Mouse (Mus musculus): ENCODE measurements around the gene Tbc1d10b. TPM values are rescaled to one million over a fixed set of nuclear protein-coding genes. Genes with fewer than 3 reads are reported as not detected.
A peak's percentile ranks its signal among the peaks of the same experiment; 100 is the strongest.

Gene Tbc1d10b
- total RNA-seq, 2 experiments from 2014 or later: 90.2 to 97.5 TPM

DNA sequence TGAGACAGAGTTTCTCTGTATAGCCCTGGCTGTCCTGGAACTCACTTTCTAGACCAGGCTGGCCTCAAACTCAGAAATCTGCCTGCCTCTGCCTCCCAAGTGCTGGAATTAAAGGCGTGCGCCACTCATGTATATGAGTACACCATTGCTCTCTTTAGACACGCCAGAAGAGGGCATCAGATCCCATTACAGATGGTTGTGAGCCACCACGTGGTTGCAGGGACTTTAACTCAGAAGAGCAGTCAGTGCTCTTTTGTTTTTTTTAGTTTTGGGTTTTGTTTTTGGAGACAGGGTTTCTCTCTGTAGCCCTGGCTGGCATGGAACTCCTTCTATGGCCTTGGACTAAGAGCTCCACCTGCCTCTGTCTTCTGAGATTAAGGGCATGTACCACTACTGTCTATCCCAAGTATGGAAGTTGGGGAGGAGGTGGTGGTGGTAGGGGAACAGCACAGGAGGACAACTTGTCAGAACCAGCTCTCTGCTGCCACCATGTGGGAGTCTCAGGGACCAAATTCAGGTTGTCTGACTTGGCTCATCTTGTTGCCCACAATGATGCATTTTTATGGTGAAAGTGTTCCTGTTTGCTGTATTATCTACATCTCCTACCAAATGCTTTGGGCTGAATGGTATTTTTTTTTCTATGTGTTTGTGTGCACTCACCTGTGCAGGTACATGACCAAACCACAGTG lies 20.5 kb upstream of the Tbc1d10b start:
- intact Hi-C loops (cut with DNase I): loop anchor here (2.0 kb wide), 1 partner anchor 14 kb away; no protein-coding TSS in a partner anchor
- peak; percentile 62 to 88 for DNase-seq (ENCODE audit: low spot score in 2 of 2)

DNA sequence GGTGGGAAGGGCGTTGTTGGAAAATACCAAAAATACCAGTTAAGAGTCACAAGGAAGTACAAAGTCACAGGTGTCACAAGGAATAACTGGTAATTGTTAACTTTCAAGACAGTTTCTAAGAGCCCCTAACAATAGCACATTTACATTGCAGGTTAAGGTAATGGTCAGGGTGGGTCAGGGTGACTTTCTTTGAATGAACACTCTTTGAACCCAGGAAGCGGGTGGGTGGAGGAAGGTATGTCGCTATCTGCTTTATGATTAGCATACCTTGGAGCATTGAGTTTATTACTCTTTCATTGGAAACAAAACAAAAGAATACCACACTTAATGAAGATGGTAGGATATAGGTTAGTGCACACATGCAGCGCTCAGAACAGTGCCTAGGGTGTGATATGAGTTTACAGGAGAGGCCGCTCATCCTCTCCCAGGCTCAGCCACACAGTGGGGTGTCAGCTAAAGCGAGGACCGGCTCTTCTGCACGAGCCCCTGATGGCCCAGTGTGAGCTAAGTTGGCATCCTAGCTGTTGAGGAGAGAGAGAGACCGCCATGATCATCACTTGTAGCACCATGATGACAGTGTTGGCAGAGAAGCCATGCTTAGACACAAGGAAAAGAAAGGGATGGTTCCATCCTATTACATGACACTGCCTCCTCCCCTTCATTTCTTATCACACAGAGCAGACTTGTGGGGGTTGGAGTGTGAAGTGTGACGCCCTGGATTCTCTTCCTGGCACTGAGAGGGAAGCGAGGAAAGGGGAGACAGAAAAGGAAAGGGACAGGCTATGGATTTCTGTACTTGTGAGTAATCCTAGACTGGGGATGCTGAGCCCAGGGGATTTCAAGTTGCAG lies 17.1 kb upstream of the Tbc1d10b start:
- peak in 1 of 2 experiments; percentile 82 for DNase-seq (ENCODE audit: low spot score in 2 of 2)
- intact Hi-C loops (cut with DNase I): no loop called here

DNA sequence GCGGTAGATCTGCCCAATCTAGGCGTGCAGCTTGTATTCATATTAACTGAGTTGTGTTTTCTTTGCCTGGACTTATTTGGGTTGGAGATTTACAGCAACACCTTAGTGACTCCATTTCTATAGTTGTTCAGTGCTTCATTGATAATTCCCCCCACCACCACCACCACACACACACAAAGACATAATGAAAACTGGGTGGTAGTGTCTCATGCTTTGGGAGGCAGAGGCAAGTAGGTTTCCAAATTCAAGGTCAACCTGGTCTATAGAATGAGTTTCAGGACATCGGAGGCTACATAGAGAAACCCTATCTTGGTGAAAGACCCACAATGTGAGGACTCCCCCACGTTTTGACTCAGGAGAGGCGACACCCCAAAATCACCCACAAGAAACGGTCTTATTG lies 16.3 kb upstream of the Tbc1d10b start:
- no peak for DNase-seq (ENCODE audit: low spot score in 2 of 2)
- intact Hi-C loops (cut with DNase I): no loop called here

DNA sequence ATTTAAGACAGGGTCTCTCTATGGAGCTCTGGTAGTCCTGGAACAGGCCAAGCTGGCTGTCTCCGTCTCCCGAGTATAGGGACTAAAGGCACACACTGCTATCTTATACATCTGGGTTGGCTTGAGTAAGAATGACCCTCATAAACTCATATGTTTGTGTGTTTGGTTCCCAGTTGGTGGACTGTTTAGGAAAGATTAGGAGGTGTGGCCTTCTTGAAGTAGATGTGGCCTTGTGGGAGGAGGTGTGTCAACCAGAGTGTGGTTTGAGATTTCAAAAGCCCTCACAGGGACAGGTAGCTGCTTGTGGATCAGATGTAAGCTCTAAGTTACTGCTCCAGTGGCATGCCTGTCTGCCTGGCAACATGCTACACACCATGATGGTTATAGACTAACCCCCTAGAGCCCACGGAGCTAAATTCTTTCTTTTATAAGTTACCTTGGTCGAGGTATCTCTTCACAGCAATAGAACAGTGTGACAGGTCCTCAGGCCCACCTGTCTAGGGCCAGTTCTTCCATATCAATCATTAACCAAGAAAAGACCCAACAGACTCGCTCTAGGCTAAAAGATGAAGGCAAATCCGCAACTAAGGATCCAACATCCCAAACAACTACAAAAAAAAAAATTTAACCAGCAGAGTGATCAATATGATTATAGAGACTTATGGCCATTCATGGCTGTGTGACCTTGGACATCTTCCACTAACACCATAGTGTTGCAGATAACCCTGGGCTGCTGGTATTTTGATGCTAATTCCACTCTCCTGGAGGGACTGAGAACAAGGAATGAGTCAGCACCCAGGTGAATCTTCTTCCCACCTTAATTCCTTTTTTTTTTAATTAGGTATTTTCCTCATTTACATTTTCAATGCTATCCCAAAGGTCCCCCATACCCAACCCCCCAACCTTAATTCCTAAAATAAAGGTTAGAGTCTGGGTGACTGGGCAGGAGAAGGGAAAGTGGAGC lies 15.5 kb upstream of the Tbc1d10b start:
- DNase-seq (ENCODE audit: low spot score in 2 of 2): no peak
- intact Hi-C loops (cut with DNase I): no loop called here

DNA sequence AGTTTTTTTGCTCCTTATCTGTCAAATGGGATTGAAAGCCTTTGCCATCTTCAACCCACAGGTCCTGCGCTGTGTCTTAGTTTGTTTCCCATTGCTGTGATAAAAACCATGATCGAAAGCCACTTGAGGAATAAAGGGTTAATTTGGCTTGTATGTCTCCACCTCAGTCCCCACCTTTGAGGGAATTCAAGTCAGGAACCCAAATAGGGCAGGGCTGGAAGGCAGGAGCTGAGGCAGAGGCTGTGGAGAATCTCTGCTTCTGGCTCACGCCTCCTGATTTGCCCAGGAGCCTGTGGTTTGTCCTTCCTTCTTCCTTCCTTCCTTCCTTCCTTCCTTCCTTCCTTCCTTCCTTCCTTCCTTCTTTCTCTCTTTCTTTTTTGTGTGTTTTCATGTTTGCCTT lies 14.8 kb upstream of the Tbc1d10b start:
- intact Hi-C loops (cut with DNase I): no loop called here
- DNase-seq (ENCODE audit: low spot score in 2 of 2): no peak

DNA sequence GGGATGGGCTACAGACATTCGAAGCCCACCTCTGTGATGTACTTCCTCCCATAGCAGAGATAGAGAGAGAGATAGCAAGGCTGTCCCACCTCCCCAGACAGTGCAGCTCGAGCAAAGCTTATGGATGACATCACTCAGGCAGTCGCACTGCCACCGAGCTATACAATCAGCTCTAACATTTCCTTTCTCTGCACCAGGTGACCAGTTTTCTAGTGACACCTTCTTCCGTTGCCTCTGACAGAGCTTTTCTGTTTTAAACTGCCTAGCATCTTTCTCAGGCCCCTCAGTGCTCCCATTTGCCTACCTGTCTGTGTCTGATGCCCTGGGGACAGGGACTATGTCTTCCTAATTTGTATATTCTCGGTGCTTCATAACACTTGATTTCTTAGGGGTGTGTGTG lies 12.2 kb upstream of the Tbc1d10b start:
- no peak for DNase-seq (ENCODE audit: low spot score in 2 of 2)
- intact Hi-C loops (cut with DNase I): no loop called here

DNA sequence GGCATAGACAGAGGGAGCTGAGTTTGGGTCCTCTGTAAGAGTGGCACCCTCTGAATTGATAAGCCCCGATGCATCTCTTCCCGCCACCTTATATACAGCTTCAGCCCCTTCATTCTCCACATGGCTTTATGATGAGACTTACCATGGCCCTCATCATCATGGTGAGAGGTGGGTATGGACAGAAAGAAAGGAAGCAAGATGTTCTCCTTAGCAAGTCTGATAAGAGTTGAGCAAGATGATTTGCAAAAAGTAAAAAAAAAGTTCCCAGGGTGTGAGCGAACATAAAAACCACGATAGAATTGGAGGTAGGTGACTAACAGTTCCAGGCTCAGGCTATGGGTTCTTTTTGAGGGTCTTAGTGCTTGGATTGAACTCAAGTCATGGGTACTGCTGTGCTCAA lies 10.4 kb upstream of the Tbc1d10b start:
- intact Hi-C loops (cut with DNase I): no loop called here
- no peak for DNase-seq (ENCODE audit: low spot score in 2 of 2)

DNA sequence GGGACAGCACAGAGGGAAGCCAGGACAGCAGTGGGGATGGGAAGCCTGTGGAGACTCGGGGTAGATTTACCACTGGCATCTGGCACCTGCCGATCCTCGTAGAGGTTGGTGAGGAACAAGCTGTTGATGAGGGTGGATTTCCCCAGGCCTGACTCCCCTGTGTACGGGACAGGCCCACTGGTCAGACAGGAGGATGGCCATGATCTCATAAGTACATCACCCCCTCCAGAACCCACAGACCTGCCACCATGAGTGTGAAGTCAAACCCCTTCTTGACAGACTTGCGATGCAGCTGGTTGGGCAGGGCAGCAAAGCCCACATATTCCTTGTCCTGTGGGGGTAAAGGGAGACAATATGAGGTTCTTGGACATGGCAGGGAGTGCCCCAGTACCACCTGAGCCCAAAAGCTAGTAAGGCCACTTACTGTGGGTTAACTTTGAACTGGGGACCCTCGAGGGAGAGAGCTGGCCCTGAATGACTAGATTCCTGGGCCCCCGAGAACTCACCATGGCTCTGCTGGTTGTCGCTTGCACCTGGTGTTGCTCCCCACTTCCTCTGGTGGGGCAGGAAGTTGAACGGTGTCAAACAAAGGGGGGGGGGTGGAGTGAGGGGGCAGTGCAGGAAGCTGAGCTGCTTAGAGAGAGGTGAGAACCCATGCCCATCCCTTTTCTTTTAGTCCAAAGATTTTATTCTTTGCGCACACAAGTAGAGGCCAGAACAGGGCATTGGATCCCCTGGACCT lies 9.8 kb upstream of the Tbc1d10b start:
- intact Hi-C loops (cut with DNase I): no loop called here
- DNase-seq (ENCODE audit: low spot score in 2 of 2): no peak

DNA sequence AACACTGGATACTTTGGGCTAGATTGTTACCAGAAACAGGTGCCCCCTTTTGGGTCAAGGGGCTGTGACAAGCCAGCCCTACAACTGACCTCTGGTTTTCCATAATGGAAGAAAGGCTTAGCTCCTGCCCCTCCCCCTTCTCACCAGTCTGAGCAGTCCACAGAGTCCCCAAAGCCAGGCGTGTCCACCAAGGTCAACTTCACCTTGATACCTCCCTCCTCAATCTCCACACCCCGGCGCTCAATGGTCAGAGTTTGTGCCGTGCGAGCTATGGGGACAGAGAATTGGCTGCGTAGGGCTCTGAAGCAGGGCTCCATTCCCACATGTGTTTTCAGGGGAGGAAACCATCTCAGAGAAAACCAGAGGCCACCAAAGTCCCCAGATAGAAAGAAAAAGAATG lies 9.2 kb upstream of the Tbc1d10b start:
- intact Hi-C loops (cut with DNase I): no loop called here
- DNase-seq (ENCODE audit: low spot score in 2 of 2): no peak

DNA sequence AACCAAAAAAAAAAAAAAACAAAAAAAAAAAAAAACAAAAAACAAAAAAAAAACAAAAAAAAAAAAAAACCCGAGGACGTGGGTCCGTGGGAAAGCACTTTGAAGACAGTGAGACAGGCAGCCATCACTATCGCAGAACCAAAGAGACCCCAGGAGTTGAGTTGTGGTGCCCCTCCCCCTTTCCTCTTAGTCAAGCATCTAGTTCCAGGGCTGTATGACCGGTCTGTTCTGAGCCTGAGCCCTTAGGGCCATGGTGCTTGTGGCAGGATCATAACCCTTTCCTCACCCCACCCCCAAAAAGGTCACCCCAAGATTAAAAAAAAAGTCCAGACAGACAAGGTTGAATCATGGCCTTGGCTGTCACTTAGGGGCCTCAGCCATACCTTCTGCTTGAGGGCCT lies 8.0 kb upstream of the Tbc1d10b start:
- intact Hi-C loops (cut with DNase I): no loop called here
- no peak for DNase-seq (ENCODE audit: low spot score in 2 of 2)

DNA sequence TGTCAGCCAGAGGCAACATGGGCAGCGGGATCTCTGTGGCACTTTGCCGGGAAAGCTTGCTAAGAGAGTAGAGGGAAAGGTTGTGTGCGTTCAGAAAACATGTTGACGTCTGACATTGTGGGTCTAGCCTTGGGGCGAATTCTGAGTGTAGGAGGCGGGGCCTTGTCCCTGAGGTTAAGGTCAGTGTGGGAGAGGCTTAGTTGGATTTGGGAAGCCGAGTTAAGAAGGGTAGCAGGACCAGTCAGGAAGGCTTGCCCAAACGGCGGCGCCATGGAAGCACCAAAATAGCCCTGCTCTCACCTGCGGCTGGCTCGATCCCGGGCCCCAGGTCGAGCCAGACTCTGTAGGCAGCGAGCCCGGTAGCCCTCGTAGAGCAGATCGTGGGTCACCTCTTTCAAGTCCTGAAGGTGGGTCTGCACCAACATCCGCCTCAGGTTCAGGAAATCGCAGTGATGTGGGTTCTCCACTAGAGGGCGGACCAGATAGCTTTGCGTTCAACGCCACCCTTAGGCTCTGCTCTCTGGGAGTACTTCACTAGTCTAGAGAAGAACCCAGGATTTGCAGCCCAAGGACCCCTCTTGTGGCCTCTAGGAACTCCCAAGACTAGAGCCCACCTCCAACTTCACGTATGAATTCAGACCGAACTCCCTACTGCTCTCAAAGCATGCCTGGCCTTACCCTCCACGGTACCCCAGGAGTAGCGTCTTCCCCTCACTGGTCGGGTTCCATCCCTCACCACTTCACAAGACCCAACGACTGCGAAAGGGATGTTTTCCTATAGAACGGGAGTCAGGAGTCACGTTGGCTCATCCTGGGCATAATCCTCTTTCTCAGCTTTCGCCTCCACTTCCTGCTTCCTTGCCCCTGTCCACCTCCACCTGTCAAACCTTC lies 7.0 kb upstream of the Tbc1d10b start:
- DNase-seq (ENCODE audit: low spot score in 2 of 2): peak; percentile 41 to 64
- intact Hi-C loops (cut with DNase I): loop anchor here (2.0 kb wide), 1 partner anchor 14 kb away; no protein-coding TSS in a partner anchor

DNA sequence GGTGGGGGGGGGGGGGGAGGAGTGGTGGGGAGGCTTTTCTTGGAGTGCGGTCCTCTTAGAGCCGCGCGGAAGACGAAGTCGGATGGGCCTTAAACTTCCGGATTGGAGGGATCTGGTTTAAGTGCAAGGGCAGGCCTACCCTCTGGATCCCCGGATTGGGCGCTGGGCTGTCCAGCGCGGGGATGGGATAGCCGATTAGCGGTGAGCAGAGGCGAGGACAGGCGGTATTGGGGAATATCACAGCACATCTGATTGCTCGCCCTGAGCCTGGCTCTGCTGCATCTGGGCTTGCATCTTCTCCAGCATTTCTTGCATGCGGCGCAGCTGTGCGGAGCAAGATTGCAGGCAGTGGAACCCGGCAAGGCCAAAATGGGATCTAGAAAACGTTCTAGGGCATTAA lies 6.3 kb upstream of the Tbc1d10b start:
- DNase-seq (ENCODE audit: low spot score in 2 of 2): no peak
- intact Hi-C loops (cut with DNase I): loop anchor here (2.0 kb wide), 1 partner anchor 14 kb away; no protein-coding TSS in a partner anchor

DNA sequence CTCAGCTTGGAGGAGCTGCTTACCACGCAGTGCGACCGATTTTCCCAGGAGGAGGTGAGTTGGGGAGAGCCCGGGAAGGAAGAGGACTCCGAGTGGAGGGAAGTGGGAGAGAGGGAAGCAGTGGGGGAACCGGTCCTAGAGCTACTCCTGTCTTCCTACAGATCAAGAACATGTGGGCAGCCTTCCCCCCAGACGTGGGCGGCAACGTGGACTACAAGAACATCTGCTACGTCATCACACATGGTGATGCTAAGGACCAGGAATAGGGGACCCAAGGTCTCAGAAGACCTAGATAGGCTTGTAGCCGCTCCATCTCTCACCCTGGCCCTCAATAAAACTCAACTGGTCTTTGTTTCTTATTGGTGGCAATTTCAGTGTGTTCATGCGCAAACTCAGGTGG lies 5.7 kb upstream of the Tbc1d10b start:
- intact Hi-C loops (cut with DNase I): loop anchor here (2.0 kb wide), 1 partner anchor 15 kb away; no protein-coding TSS in a partner anchor

DNA sequence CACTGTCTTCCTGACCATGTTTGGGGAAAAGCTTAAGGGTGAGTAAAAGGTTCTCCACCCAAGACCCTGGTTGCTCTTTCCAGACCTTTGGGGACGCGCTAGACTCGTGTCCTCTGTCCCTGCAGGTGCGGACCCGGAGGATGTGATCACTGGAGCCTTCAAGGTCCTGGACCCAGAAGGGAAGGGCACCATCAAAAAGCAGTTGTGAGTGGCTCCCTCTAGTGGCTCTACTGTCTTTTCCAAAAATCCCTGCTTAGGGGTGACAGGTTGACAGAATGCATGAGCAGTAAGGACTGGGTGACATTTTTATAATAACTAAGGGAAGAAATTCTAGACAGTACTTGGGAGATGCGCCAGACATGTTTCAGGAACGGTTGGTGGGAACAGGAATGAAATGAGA lies 5.2 kb upstream of the Tbc1d10b start:
- DNase-seq (ENCODE audit: low spot score in 2 of 2): peak in 1 of 2 experiments; percentile 31
- intact Hi-C loops (cut with DNase I): no loop called here

More for the DNA sequence above, 5.7 kb upstream of the Tbc1d10b start:
- DNase-seq (ENCODE audit: low spot score in 2 of 2): peak in 1 of 2 experiments; percentile 28

DNA sequence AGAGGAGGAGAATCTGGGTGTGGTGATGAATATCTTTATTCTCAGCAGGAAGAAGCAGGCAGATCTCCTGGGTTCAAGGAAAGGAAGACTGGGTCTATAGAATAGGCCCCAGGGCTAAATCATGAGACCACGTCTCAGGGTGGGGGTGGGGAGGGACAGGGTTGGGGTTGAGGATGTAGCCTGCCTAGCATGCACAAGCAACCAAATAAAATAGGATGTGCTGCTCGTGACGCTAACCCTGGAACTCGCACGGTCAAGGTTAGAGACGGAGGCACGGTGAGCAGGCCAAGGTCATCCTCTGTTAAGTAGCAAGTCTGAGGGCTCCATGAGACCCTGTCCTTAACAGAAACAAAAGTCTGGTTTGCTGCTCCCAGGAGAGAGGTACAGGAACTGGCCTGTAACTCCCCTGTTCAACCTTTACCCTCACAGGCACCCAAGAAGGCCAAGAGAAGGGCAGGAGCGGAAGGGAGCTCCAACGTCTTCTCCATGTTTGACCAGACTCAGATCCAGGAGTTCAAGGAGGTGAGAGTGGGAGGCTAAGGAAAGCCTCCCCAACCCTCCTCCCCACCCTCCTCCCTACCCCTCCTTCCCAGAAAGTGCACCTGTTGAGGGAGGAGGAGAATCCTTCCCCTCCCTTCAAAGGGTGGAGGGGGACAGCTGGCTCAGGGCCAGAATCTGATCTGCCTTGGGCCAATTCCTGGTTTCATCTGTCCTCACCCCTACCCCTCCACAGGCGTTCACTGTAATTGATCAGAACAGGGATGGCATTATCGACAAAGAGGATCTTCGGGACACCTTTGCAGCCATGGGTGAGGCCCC lies 4.4 kb upstream of the Tbc1d10b start:
- intact Hi-C loops (cut with DNase I): no loop called here
- DNase-seq (ENCODE audit: low spot score in 2 of 2): no peak

DNA sequence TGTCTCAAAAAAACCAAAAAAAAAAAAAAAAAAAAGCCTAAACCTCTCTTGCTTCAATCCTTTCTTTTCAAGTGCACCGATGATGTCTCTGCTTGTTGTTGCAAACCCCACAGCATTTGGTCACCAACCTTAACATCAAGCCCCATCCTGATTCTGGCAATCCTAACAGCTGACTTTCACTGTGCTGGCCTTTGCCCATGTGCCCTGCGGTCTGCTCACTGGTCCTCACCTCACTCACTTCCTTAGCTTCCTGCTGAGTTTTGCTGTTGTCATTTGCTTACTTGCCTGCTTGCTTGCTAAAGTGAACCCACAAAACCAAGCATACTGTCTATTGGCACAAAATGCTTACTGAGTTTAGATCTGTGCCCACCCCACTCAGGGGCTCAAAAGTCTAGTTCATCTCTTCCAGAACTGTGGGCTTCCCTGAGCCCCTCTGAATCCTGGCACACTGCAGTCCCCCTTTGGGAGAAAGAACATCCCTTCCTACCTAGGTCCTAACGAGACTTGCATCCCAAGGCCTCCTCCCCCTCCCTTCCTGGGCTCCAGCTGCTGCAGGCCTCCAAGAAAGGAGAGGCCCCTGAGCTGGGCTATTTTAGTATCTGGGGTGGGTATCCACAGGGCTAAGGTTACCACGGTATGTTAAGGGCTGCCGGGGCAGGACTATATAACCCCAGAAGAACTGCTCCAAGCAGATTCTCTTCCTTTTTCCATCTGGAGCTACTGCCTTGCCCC lies 2.9 kb upstream of the Tbc1d10b start:
- intact Hi-C loops (cut with DNase I): no loop called here
- no peak for DNase-seq (ENCODE audit: low spot score in 2 of 2)

DNA sequence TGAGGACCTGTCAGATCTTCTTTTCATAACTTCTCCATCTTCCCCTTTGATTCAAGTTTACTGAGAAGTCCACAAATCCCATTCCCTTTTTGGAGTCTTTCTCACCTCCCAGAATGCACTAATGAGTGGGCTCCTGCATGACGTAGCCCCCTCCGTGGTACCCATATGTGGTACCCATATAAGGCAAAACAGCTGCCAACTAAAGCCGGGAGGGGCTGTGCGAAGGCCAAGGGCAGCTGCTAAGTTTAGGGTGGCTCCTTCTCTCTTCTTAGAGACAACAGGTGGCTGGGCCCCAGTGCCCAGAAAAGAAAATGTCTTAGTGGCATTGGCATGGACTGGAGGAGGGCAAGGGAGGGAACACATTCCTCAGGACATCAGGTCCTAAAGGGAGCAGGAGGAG lies 2.0 kb upstream of the Tbc1d10b start:
- intact Hi-C loops (cut with DNase I): no loop called here

More for the DNA sequence above, 2.0 kb upstream of the Tbc1d10b start:
- DNase-seq (ENCODE audit: low spot score in 2 of 2): no peak

Data from left cerebral cortex, postnatal 25 days (tissue).